Mouse (Mus musculus) stomach, embryonic 14.5 days (tissue): ENCODE measurements around the gene Pard3b. TPM values are rescaled to one million over a fixed set of nuclear protein-coding genes. Genes with fewer than 3 reads are reported as not detected.

Experiments used
- ATAC-seq: fragments of 200-750 bp; cut with Nextera tagmentation; 2 replicates; pipeline ENCODE4 v1.8.0; 2017; ENCODE audit warnings: low read depth, moderate TSS enrichment; ENCODE audit not compliant: insufficient number of reproducible peaks, insufficient read depth, low FRiP score
- H3K27ac ChIP-seq: fragments of 300-500 bp; sonication (generic); 2 replicates; pipeline ENCODE4 v1.5.1; 2014; ENCODE audit warnings: mild to moderate bottlenecking, low read length, moderate library complexity, mixed read lengths
- H3K27me3 ChIP-seq: fragments of 300-500 bp; sonication (generic); 2 replicates; pipeline ENCODE4 v1.6.1; 2014; ENCODE audit warnings: low read length, control low read depth, mixed read lengths; ENCODE audit not compliant: control insufficient read depth, insufficient read depth
- H3K36me3 ChIP-seq: fragments of 300-500 bp; sonication (generic); 2 replicates; pipeline ENCODE4 v1.6.1; 2014; ENCODE audit warnings: mild to moderate bottlenecking, control low read depth, low read length, moderate library complexity, mixed read lengths; ENCODE audit not compliant: control insufficient read depth, insufficient read depth
- H3K4me1 ChIP-seq: fragments of 300-500 bp; sonication (generic); 2 replicates; pipeline ENCODE4 v1.6.1; 2014; ENCODE audit warnings: low read length, control low read depth, mixed read lengths; ENCODE audit not compliant: control insufficient read depth, insufficient read depth
- H3K4me2 ChIP-seq: fragments of 300-500 bp; sonication (generic); replicated peaks from 2 replicates; pipeline ENCODE4 v1.6.1; 2014; ENCODE audit warnings: low read depth, low read length, control low read depth
- H3K4me3 ChIP-seq: fragments of 300-500 bp; sonication (generic); 2 replicates; pipeline ENCODE4 v1.5.1; 2014; ENCODE audit warnings: low read depth, low read length, control low read depth
- H3K9ac ChIP-seq: fragments of 300-500 bp; sonication (generic); replicated peaks from 2 replicates; pipeline ENCODE4 v1.6.1; 2014; ENCODE audit warnings: low read depth, mild to moderate bottlenecking, control low read depth, low read length, moderate library complexity, mixed read lengths
- H3K9me3 ChIP-seq: fragments of 300-500 bp; sonication (generic); 2 replicates; pipeline ENCODE4 v1.6.1; 2016; ENCODE audit warnings: low read depth, low read length, control low read depth; ENCODE audit not compliant: control insufficient read depth
- WGBS: fragments of 180-500 bp; shearing (Covaris S2); extraction: QIAGEN DNeasy Blood & Tissue Kit; methylation state at CpG from one replicate; pipeline ENCODE4 v1.1.7; 2014; 5-methylcytosine and 5-hydroxymethylcytosine counted together
- polyA plus RNA-seq: library from polyadenylated mRNA; unstranded; fragments of >200 nt; fragmentation: Nextera tagmentation; extraction: Ambion mirVana; gene quantifications from 2 replicates; pipeline ENCODE4 v1.2.1, GENCODE M21; 2014

Gene Pard3b
- polyA plus RNA-seq, 1 experiment from 2014 or later, result 36.3 TPM

GRCm38 (mm10) chr1:62499146-62499545 is 860.5 kb downstream of the Pard3b start:
- Histone ChIP-seq H3K4me1 (no peaks in the 10 kb centered on the region), H3K36me3 (no peaks in the 10 kb centered on the region), H3K4me2 (no peak overlapping the region), H3K4me3 (no peak overlapping the region), H3K27ac (no peak overlapping the region), H3K27me3 (no peaks in the 10 kb centered on the region), H3K9ac (no peak overlapping the region), H3K9me3 (peaks cover 3% of the 10 kb centered on the region; the same call in 1 of the 2 replicates)
- 64% methylated on average over 5 of the region's 5 CpGs for WGBS
- ATAC-seq, result no peak

- H3K4me1 ChIP-seq, result no peaks in the 10 kb centered on the region
- no peaks in the 10 kb centered on the region for H3K36me3 ChIP-seq
- H3K4me3 ChIP-seq, result no peak overlapping the region
- H3K9me3 ChIP-seq, result no peaks in the 10 kb centered on the region
- H3K4me2 ChIP-seq, result no peak overlapping the region
- no peak overlapping the region for H3K27ac ChIP-seq
- no peak overlapping the region for H3K9ac ChIP-seq
- no peak for ATAC-seq
- no peaks in the 10 kb centered on the region for H3K27me3 ChIP-seq
- 83% methylated on average over 4 of the region's 4 CpGs for WGBS
These were observed 871.9 kb downstream of the Pard3b start for GRCm38 (mm10) chr1:62510501-62510900.

DNA sequence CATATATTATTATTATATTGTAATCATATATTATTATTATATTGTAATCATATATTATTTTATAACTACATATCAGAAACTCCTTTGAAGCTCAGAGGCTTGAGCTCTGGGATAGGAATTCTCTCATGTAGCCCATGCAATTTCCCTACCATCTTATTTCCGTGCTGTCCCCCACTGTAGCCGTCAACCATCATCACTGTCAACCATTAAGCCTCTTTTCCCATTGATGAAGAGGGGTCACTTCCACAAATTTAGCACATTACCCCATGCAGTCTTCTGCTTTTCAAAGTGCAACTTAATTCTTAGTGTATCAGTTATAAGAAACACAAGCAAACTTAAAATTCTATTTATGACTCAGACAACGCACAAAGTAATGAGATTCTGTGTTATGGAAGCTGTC is 873.1 kb downstream of the Pard3b start:
- H3K36me3 ChIP-seq, result no peaks in the 10 kb centered on the region
- H3K9me3 ChIP-seq, result no peaks in the 10 kb centered on the region
- H3K9ac ChIP-seq, result no peak overlapping the region
- no peak overlapping the region for H3K27ac ChIP-seq
- 75% methylated on average over 3 of the region's 3 CpGs for WGBS
- no peaks in the 10 kb centered on the region for H3K4me1 ChIP-seq
- H3K4me3 ChIP-seq, result no peak overlapping the region
- no peak for ATAC-seq
- no peaks in the 10 kb centered on the region for H3K27me3 ChIP-seq
- H3K4me2 ChIP-seq, result no peak overlapping the region

DNA sequence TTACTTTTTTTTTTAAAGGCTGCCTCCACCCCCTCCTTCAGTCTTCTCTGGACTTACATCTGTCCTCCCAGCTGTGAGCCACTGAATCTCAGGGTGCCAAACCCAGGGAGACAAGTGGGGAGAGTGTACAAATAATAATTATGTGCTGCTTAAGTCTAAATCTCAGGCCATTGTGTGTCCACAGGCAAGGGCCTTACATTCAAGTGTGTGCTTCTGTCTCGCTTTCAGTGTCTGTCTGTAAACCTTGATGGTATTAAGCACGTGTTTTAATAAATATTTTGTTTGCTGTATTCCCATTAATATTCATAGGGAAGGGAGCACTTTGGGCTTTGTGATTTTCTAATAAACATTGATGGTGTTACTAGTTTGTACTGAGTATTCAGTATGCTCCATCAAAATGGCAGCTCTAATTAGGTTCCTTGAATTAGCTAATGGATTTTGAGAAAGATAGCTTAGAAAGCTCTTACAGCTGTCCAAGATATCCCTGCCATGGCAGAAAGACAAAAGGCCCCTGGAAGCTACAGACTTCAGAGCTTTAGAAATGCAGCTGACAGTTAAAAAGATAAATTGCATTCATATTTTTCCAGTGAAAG is 880.1 kb downstream of the Pard3b start:
- Histone ChIP-seq H3K27ac (no peak overlapping the region), H3K4me3 (no peak overlapping the region), H3K9ac (no peak overlapping the region), H3K4me1 (0 out of 2 replicates have a peak, but pooled peaks cover 7% of the 10 kb centered on the region), H3K36me3 (no peaks in the 10 kb centered on the region), H3K4me2 (no peak overlapping the region), H3K9me3 (no peaks in the 10 kb centered on the region), H3K27me3 (no peaks in the 10 kb centered on the region)
- no peak for ATAC-seq
- 67% methylated on average over 2 of the region's 2 CpGs for WGBS

- H3K4me1 ChIP-seq, result 0 out of 2 replicates have a peak, but pooled peaks cover 7% of the 10 kb centered on the region
- no peak overlapping the region for H3K27ac ChIP-seq
- H3K9ac ChIP-seq, result no peak overlapping the region
- no peak overlapping the region for H3K4me2 ChIP-seq
- no peaks in the 10 kb centered on the region for H3K27me3 ChIP-seq
- no peak for ATAC-seq
- H3K36me3 ChIP-seq, result no peaks in the 10 kb centered on the region
- 84% methylated on average over 7 of the region's 7 CpGs for WGBS
- no peak overlapping the region for H3K4me3 ChIP-seq
- no peaks in the 10 kb centered on the region for H3K9me3 ChIP-seq
These were observed 882.7 kb downstream of the Pard3b start for GRCm38 (mm10) chr1:62521368-62521767.

GRCm38 (mm10) chr1:62522761-62523160 is 884.1 kb downstream of the Pard3b start:
- Histone ChIP-seq H3K9me3 (no peaks in the 10 kb centered on the region), H3K4me1 (0 out of 2 replicates have a peak, but pooled peaks cover 7% of the 10 kb centered on the region), H3K27ac (peak overlapping the region; percentile 16; the same call in 1 of the 2 replicates), H3K4me3 (no peak overlapping the region), H3K9ac (no peak overlapping the region), H3K4me2 (no peak overlapping the region), H3K27me3 (no peaks in the 10 kb centered on the region), H3K36me3 (no peaks in the 10 kb centered on the region)
- 33% methylated on average over 2 of the region's 2 CpGs for WGBS
- ATAC-seq, result peak; percentile 49; the same call in 1 of the 2 replicates

DNA sequence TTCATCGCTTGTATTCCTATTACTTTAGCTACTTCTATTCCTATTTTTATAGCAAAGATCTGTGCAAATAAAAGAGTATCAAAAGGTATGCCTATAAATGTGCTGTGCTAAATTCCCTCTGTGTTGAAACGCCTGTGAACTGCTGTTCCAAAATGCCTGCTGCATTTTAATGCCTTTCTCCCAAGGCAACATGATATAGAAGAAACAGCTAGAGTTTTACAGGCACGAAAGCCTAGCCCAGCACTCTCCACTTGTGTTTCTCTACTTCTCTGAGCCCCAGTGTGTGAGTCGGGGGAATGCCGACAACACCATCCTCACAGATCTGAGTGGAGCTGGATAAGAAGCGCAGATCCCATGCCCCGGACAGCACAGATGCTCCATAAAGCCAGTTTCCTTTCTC is 889.2 kb downstream of the Pard3b start:
- WGBS, result 78% methylated on average over 7 of the region's 7 CpGs

GRCm38 (mm10) chr1:62529941-62530340 is 891.3 kb downstream of the Pard3b start:
- WGBS, result 82% methylated on average over 8 of the region's 8 CpGs
- no peak overlapping the region for H3K27ac ChIP-seq
- no peak overlapping the region for H3K4me3 ChIP-seq
- no peaks in the 10 kb centered on the region for H3K4me1 ChIP-seq
- ATAC-seq, result no peak
- no peak overlapping the region for H3K4me2 ChIP-seq
- no peak overlapping the region for H3K9ac ChIP-seq
- H3K27me3 ChIP-seq, result no peaks in the 10 kb centered on the region
- H3K36me3 ChIP-seq, result no peaks in the 10 kb centered on the region
- no peaks in the 10 kb centered on the region for H3K9me3 ChIP-seq

More for the DNA sequence above, 889.2 kb downstream of the Pard3b start:
- no peak for ATAC-seq
- Histone ChIP-seq H3K9me3 (no peaks in the 10 kb centered on the region), H3K4me1 (0 out of 2 replicates have a peak, but pooled peaks cover 2% of the 10 kb centered on the region), H3K4me2 (no peak overlapping the region), H3K36me3 (no peaks in the 10 kb centered on the region), H3K4me3 (no peak overlapping the region), H3K27me3 (no peaks in the 10 kb centered on the region), H3K9ac (no peak overlapping the region), H3K27ac (no peak overlapping the region)
